10 mouse cellular contexts compared by ENCODE assay signal in genomic region chr5:124175138-124175537, GRCm38 (mm10). TPM values are rescaled to one million over a fixed set of nuclear protein-coding genes. Genes with fewer than 3 reads are reported as not detected.
DNase-seq lines count a peak whose midpoint lies in the region; ATAC-seq and TF ChIP-seq lines count a peak whose summit lies in the region.
"Had no signal": no experiment of that assay in that cellular context is flagged by ENCODE, and none has a peak within 500 bp of the region (broad histone marks: within the 10 kb centered on the region; RNA-seq: fewer than 3 reads in every experiment).

No protein-coding gene starts in this region.

- H3K9ac ChIP-seq in intestine, embryonic 15.5 days = no peak overlapping the region
- H3K9ac ChIP-seq in intestine, postnatal 0 days (ENCODE audit: low read depth, low read length) = no peak overlapping the region

- H3K4me3 ChIP-seq in intestine, embryonic 15.5 days (replicated peaks) = no peak overlapping the region
- H3K4me3 ChIP-seq in intestine, postnatal 0 days (ENCODE audit: low read depth, low read length) = no peak overlapping the region

- POLR2A ChIA-PET in Patski (lab: Charles Lee) = interaction anchor here (1.5 to 2.2 kb wide), 2 partner anchors 9 to 12 kb away, joined by 4 to 6 read pairs; no protein-coding TSS in a partner anchor

- H3K27ac ChIP-seq in intestine, embryonic 15.5 days = no peak overlapping the region
- no peak overlapping the region for H3K27ac ChIP-seq in intestine, postnatal 0 days (ENCODE audit: low read depth, low read length)
- H3K27ac ChIP-seq: macrophage had no signal

- WGBS in intestine, embryonic 15.5 days = 41% methylated on average over 4 of the region's 4 CpGs
- WGBS in intestine, postnatal 0 days = 36% methylated on average over 4 of the region's 4 CpGs

- DNase-seq in cerebellum, adult 9-11 months = peak; percentile 54
- DNase-seq in cerebellum, adult 9-10 months = no peak
- no peak for DNase-seq in Patski (ENCODE audit: low read depth, low spot score)
- DNase-seq in thymus, postnatal 4 days = no peak
- DNase-seq in adrenal gland, postnatal 4 days (ENCODE audit: low spot score in 2 of 2) = no peak
- DNase-seq: thymus, postnatal 36 days had no signal

- H3K4me2 ChIP-seq in intestine, embryonic 15.5 days (replicated peaks) = no peak overlapping the region
- H3K4me2 ChIP-seq in intestine, postnatal 0 days (replicated peaks; ENCODE audit: low read depth) = no peak overlapping the region

- in situ Hi-C loops in Patski (cut with MboI; ENCODE audit: low pct_unique_long_range_greater_than_20kb) = no loop called here

- no peak for TF ChIP-seq CTCF in intestine, postnatal 0 days (IDR thresholded peaks at IDR 0.05; ENCODE audit: low read depth)
- no peak for TF ChIP-seq CTCF in Patski (IDR thresholded peaks at IDR 0.05)

- H3K27me3 ChIP-seq in intestine, embryonic 15.5 days (replicated peaks) = no peaks in the 10 kb centered on the region
- no peaks in the 10 kb centered on the region for H3K27me3 ChIP-seq in intestine, postnatal 0 days (replicated peaks; ENCODE audit: control insufficient read depth, insufficient read depth, low read length)
- no peaks in the 10 kb centered on the region for H3K27me3 ChIP-seq in Patski

- H3K36me3 ChIP-seq in intestine, embryonic 15.5 days = no peaks in the 10 kb centered on the region
- no peaks in the 10 kb centered on the region for H3K36me3 ChIP-seq in intestine, postnatal 0 days (ENCODE audit: control insufficient read depth, insufficient read depth)

- CTCF ChIA-PET in Patski (lab: Charles Lee) = interaction anchor here (1.7 to 3.6 kb wide), 4 partner anchors 10 to 19 kb away, joined by 4 to 16 read pairs (median 5); no protein-coding TSS in a partner anchor

- H3K4me1 ChIP-seq in intestine, embryonic 15.5 days (replicated peaks) = 0 out of 2 replicates have a peak, but pooled peaks cover 5% of the 10 kb centered on the region
- no peaks in the 10 kb centered on the region for H3K4me1 ChIP-seq in intestine, postnatal 0 days (replicated peaks; ENCODE audit: control insufficient read depth, insufficient read depth, low read length)

- no peaks in the 10 kb centered on the region for H3K9me3 ChIP-seq in intestine, embryonic 15.5 days
- H3K9me3 ChIP-seq in intestine, postnatal 0 days (ENCODE audit: control insufficient read depth) = no peaks in the 10 kb centered on the region

- ATAC-seq in intestine, embryonic 15.5 days = peak; percentile 46; the same call in 1 of the 2 replicates
- no peak for ATAC-seq in intestine, postnatal 0 days
- ATAC-seq in Patski = peak; percentile 84
- peak; percentile 73 for ATAC-seq in megakaryocyte progenitor cell, adult 5-6 weeks (replicated peaks; ENCODE audit: poor library complexity)

RNA-seq across cellular contexts. Expression of gene Arl6ip4, which starts 59.2 kb away (rescaled TPM):
- 90.8 and 95.4 TPM in 2 replicates for polyA plus RNA-seq in intestine, embryonic 15.5 days (2015; fragmentation: Nextera tagmentation; extraction: Ambion mirVana)
- 75.5 and 76.9 TPM in 2 replicates for polyA plus RNA-seq in intestine, postnatal 0 days (2015; fragmentation: Nextera tagmentation; extraction: Ambion mirVana)
- polyA plus RNA-seq in Patski (2021) = 89.3 TPM
- total RNA-seq in megakaryocyte progenitor cell, adult 5-6 weeks (2015) = 70.6 and 80.7 TPM in 2 replicates
- total RNA-seq in megakaryocyte progenitor cell, adult 5-6 weeks (2017) = 114 and 139 TPM in 2 replicates
- total RNA-seq in adrenal gland, postnatal 4 days (2021) = 10 to 100 TPM; 77.2 to 80.9 TPM
